In the genomic region with DNA sequence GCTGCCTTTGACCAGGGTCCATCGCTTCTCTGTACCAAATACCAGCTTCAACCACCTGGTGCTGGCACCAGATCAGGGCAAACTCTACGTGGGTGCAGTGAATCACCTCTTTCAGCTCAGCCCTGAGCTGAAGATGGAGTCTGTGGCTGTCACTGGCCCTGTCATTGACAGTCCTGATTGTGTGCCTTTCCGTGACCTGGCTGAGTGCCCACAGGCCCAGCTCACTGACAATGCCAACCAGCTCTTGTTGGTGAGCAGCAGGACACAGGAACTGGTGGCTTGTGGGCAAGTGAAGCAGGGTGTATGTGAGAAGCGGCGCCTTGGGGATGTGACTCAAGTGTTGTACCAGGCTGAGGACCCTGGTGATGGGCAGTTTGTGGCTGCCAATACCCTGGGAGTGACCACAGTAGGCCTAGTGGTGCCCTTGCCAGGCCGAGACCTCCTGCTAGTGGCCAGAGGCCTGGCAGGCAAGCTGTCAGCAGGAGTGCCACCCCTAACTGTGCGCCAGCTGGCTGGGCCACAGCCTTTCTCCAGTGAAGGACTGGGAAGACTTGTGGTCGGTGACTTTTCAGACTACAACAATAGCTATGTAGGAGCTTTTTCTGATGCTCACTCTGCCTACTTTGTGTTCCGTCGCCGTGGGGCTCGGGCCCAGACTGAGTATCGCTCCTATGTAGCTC, we compare ENCODE assay signal across 13 mouse cellular contexts. TPM values are rescaled to one million over a fixed set of nuclear protein-coding genes. Genes with fewer than 3 reads are reported as not detected.
DNase-seq lines count a peak whose midpoint lies in the region; ATAC-seq and TF ChIP-seq lines count a peak whose summit lies in the region.
"Had no signal": no experiment of that assay in that cellular context is flagged by ENCODE, and none has a peak within 500 bp of the region (broad histone marks: within the 10 kb centered on the region; RNA-seq: fewer than 3 reads in every experiment).

No protein-coding gene starts in this region.

- peak; percentile 34 for ATAC-seq in forebrain, postnatal 0 days
- ATAC-seq in megakaryocyte, adult 5-6 weeks (ENCODE audit: poor library complexity, severe bottlenecking) = no peak
- 0 out of 2 replicates have a peak, but pooled peaks have one; percentile 7 for ATAC-seq in granulocyte monocyte progenitor cell, adult 5-6 weeks (replicated peaks; ENCODE audit: poor library complexity, severe bottlenecking)
- ATAC-seq: forebrain, embryonic 16.5 days; midbrain, embryonic 15.5 days had no signal

- no peak for TF ChIP-seq CTCF in forebrain, postnatal 0 days (IDR thresholded peaks at IDR 0.05; ENCODE audit: low read depth)

- no peak for DNase-seq in forebrain, postnatal 0 days
- no peak for DNase-seq in forebrain, embryonic 10.5 days (ENCODE audit: extremely low spot score, low spot score)
- peak; percentile 67 to 69 for DNase-seq in cerebellum, adult 18-20 months
- no peak for DNase-seq in embryo, embryonic 11 days
- no peak for DNase-seq in heart, adult 18-20 months
- DNase-seq: kidney, postnatal 25 days; thymus, postnatal 25 days had no signal

- H3K4me1 ChIP-seq in forebrain, postnatal 0 days (ENCODE audit: insufficient read depth) = no peaks in the 10 kb centered on the region
- no peaks in the 10 kb centered on the region for H3K4me1 ChIP-seq in forebrain, embryonic 10.5 days
- H3K4me1 ChIP-seq in megakaryocyte, embryonic 14.5 days = peaks cover 59% of the 10 kb centered on the region
- H3K4me1 ChIP-seq: midbrain, embryonic 15.5 days had no signal

- H3K4me2 ChIP-seq in forebrain, postnatal 0 days (ENCODE audit: low read depth) = no peak overlapping the region
- H3K4me2 ChIP-seq: midbrain, embryonic 15.5 days had no signal

- WGBS in forebrain, postnatal 0 days = 78% methylated on average over 13 of the region's 13 CpGs
- 85% methylated on average over 13 of the region's 13 CpGs for WGBS in forebrain, embryonic 10.5 days

- no peaks in the 10 kb centered on the region for H3K36me3 ChIP-seq in forebrain, postnatal 0 days (ENCODE audit: insufficient read depth)
- no peaks in the 10 kb centered on the region for H3K36me3 ChIP-seq in forebrain, embryonic 10.5 days (replicated peaks)
- H3K36me3 ChIP-seq in megakaryocyte, embryonic 14.5 days (replicated peaks; ENCODE audit: low read length) = no peaks in the 10 kb centered on the region
- H3K36me3 ChIP-seq: midbrain, embryonic 15.5 days had no signal

- no peak overlapping the region for H3K27ac ChIP-seq in forebrain, postnatal 0 days (ENCODE audit: low read depth, low read length)
- no peak overlapping the region for H3K27ac ChIP-seq in forebrain, embryonic 10.5 days
- H3K27ac ChIP-seq: midbrain, embryonic 15.5 days had no signal

- H3K9me3 ChIP-seq in forebrain, postnatal 0 days (ENCODE audit: low read length) = no peaks in the 10 kb centered on the region
- H3K9me3 ChIP-seq in forebrain, embryonic 10.5 days = no peaks in the 10 kb centered on the region
- no peaks in the 10 kb centered on the region for H3K9me3 ChIP-seq in megakaryocyte, embryonic 14.5 days
- H3K9me3 ChIP-seq: midbrain, embryonic 15.5 days had no signal

- H3K27me3 ChIP-seq in forebrain, postnatal 0 days (ENCODE audit: insufficient read depth, low read length) = no peaks in the 10 kb centered on the region
- H3K27me3 ChIP-seq in forebrain, embryonic 10.5 days (ENCODE audit: poor library complexity, severe bottlenecking) = peaks cover 24% of the 10 kb centered on the region; the same call in 1 of the 2 replicates
- H3K27me3 ChIP-seq in megakaryocyte, embryonic 14.5 days (replicated peaks) = peaks cover 43% of the 10 kb centered on the region
- H3K27me3 ChIP-seq: midbrain, embryonic 15.5 days had no signal

- H3K9ac ChIP-seq in forebrain, postnatal 0 days = no peak overlapping the region
- H3K9ac ChIP-seq: midbrain, embryonic 15.5 days had no signal

- no peak overlapping the region for H3K4me3 ChIP-seq in forebrain, postnatal 0 days (ENCODE audit: low read depth, low read length)
- no peak overlapping the region for H3K4me3 ChIP-seq in forebrain, embryonic 10.5 days
- peak overlapping the region; percentile 31 for H3K4me3 ChIP-seq in megakaryocyte, embryonic 14.5 days (replicated peaks)
- H3K4me3 ChIP-seq: midbrain, embryonic 15.5 days had no signal

RNA-seq across cellular contexts. Expression of a gene that starts 1.9 kb away (rescaled TPM):
- total RNA-seq in forebrain, postnatal 0 days (2014; rRNA removed) = 0.62 and 1.6 TPM in 2 replicates
- polyA plus RNA-seq in forebrain, postnatal 0 days (2015; fragmentation: Nextera tagmentation; extraction: Ambion mirVana) = 0.29 and 0.45 TPM in 2 replicates
- not detected in 2 replicates for polyA plus RNA-seq in forebrain, embryonic 10.5 days (2016; fragmentation: Nextera tagmentation; extraction: Ambion mirVana)
- polyA plus RNA-seq in megakaryocyte, embryonic 14.5 days (2012; ENCODE audit: insufficient read depth, low replicate concordance) = 1.2 and 3.1 TPM in 2 replicates
- total RNA-seq in megakaryocyte, adult 5-6 weeks (2015) = 0.14 TPM in 1 of 2 replicates, not detected in the other
- 0.04 and 0.29 TPM in 2 replicates for total RNA-seq in megakaryocyte, adult 5-6 weeks (2017)
- total RNA-seq in granulocyte monocyte progenitor cell, adult 5-6 weeks (2014; fragmentation: Nextera tagmentation) = not detected in 2 replicates
- 0.13 and 0.57 TPM in 2 replicates for total RNA-seq in granulocyte monocyte progenitor cell, adult 5-6 weeks (2017)
- total RNA-seq in heart, adult 18-20 months (2021) = 1 to 10 TPM; 1.7 to 2.0 TPM

RNA-seq across cellular contexts. Expression of a gene that starts 15.5 kb away (rescaled TPM):
- total RNA-seq in forebrain, postnatal 0 days (2014; rRNA removed) = 0.14 and 0.62 TPM in 2 replicates
- polyA plus RNA-seq in forebrain, postnatal 0 days (2015; fragmentation: Nextera tagmentation; extraction: Ambion mirVana) = 0.91 and 0.99 TPM in 2 replicates
- 0.97 and 1.2 TPM in 2 replicates for polyA plus RNA-seq in forebrain, embryonic 10.5 days (2016; fragmentation: Nextera tagmentation; extraction: Ambion mirVana)
- polyA plus RNA-seq in megakaryocyte, embryonic 14.5 days (2012; ENCODE audit: insufficient read depth, low replicate concordance) = 0.45 and 4.0 TPM in 2 replicates
- total RNA-seq in megakaryocyte, adult 5-6 weeks (2015) = not detected in 2 replicates
- 0.45 TPM in 1 of 2 replicates, not detected in the other for total RNA-seq in megakaryocyte, adult 5-6 weeks (2017)
- total RNA-seq in granulocyte monocyte progenitor cell, adult 5-6 weeks (2014; fragmentation: Nextera tagmentation) = not detected in 2 replicates
- total RNA-seq in granulocyte monocyte progenitor cell, adult 5-6 weeks (2017) = not detected in 2 replicates
- total RNA-seq in heart, adult 18-20 months (2021) = 10 to 100 TPM; 23.9 to 26.0 TPM
- total RNA-seq: liver, adult 2 months had no signal

RNA-seq across cellular contexts. Expression of a gene that starts 27.9 kb away (rescaled TPM):
- total RNA-seq in forebrain, postnatal 0 days (2014; rRNA removed) = 177 and 186 TPM in 2 replicates
- 208 and 213 TPM in 2 replicates for polyA plus RNA-seq in forebrain, postnatal 0 days (2015; fragmentation: Nextera tagmentation; extraction: Ambion mirVana)
- 173 and 177 TPM in 2 replicates for polyA plus RNA-seq in forebrain, embryonic 10.5 days (2016; fragmentation: Nextera tagmentation; extraction: Ambion mirVana)
- 4.7 and 20.7 TPM in 2 replicates for polyA plus RNA-seq in megakaryocyte, embryonic 14.5 days (2012; ENCODE audit: insufficient read depth, low replicate concordance)
- 277 and 286 TPM in 2 replicates for total RNA-seq in megakaryocyte, adult 5-6 weeks (2015)
- total RNA-seq in megakaryocyte, adult 5-6 weeks (2017) = 154 and 172 TPM in 2 replicates
- total RNA-seq in granulocyte monocyte progenitor cell, adult 5-6 weeks (2014; fragmentation: Nextera tagmentation) = 290 and 324 TPM in 2 replicates
- total RNA-seq in granulocyte monocyte progenitor cell, adult 5-6 weeks (2017) = 213 and 240 TPM in 2 replicates
- total RNA-seq in heart, adult 18-20 months (2021) = 100 to 1,000 TPM; 642 to 677 TPM

RNA-seq across cellular contexts. Expression of a gene that starts 28.1 kb away (rescaled TPM):
- 107 and 169 TPM in 2 replicates for total RNA-seq in forebrain, postnatal 0 days (2014; rRNA removed)
- polyA plus RNA-seq in forebrain, postnatal 0 days (2015; fragmentation: Nextera tagmentation; extraction: Ambion mirVana) = 167 and 186 TPM in 2 replicates
- polyA plus RNA-seq in forebrain, embryonic 10.5 days (2016; fragmentation: Nextera tagmentation; extraction: Ambion mirVana) = 119 and 124 TPM in 2 replicates
- 53.1 and 60.4 TPM in 2 replicates for polyA plus RNA-seq in megakaryocyte, embryonic 14.5 days (2012; ENCODE audit: insufficient read depth, low replicate concordance)
- 250 and 261 TPM in 2 replicates for total RNA-seq in megakaryocyte, adult 5-6 weeks (2015)
- 127 and 142 TPM in 2 replicates for total RNA-seq in megakaryocyte, adult 5-6 weeks (2017)
- 623 and 635 TPM in 2 replicates for total RNA-seq in granulocyte monocyte progenitor cell, adult 5-6 weeks (2014; fragmentation: Nextera tagmentation)
- 345 and 370 TPM in 2 replicates for total RNA-seq in granulocyte monocyte progenitor cell, adult 5-6 weeks (2017)
- 10 to 100 TPM; 79.3 to 80.7 TPM for total RNA-seq in heart, adult 18-20 months (2021)

RNA-seq across cellular contexts. Expression of a gene that starts 42.4 kb away (rescaled TPM):
- 11.7 and 13.8 TPM in 2 replicates for total RNA-seq in forebrain, postnatal 0 days (2014; rRNA removed)
- 6.7 and 7.6 TPM in 2 replicates for polyA plus RNA-seq in forebrain, postnatal 0 days (2015; fragmentation: Nextera tagmentation; extraction: Ambion mirVana)
- polyA plus RNA-seq in forebrain, embryonic 10.5 days (2016; fragmentation: Nextera tagmentation; extraction: Ambion mirVana) = 9.2 and 10.1 TPM in 2 replicates
- 35.2 and 45.1 TPM in 2 replicates for polyA plus RNA-seq in megakaryocyte, embryonic 14.5 days (2012; ENCODE audit: insufficient read depth, low replicate concordance)
- total RNA-seq in megakaryocyte, adult 5-6 weeks (2015) = 80.0 and 82.4 TPM in 2 replicates
- total RNA-seq in megakaryocyte, adult 5-6 weeks (2017) = 32.7 and 35.7 TPM in 2 replicates
- total RNA-seq in granulocyte monocyte progenitor cell, adult 5-6 weeks (2014; fragmentation: Nextera tagmentation) = 61.0 and 61.6 TPM in 2 replicates
- 19.5 and 26.1 TPM in 2 replicates for total RNA-seq in granulocyte monocyte progenitor cell, adult 5-6 weeks (2017)
- total RNA-seq in heart, adult 18-20 months (2021) = 10 to 100 TPM; 29.2 to 29.6 TPM

Comparison
In these comparisons a context has a peak if more than half of its experiments do, and no peak if none do; other contexts are left out.
1. DNase-seq: peak in cerebellum, adult 18-20 months (2 of 2); none in forebrain, postnatal 0 days (single experiment), forebrain, embryonic 10.5 days (single experiment), embryo, embryonic 11 days (single experiment) and heart, adult 18-20 months (0 of 2).
2. RNA of a gene that starts 15.5 kb away (total RNA-seq): 23.9 to 26.0 TPM in heart, adult 18-20 months; 0.14 to 0.62 TPM in forebrain, postnatal 0 days, 0.45 TPM in megakaryocyte, adult 5-6 weeks and not detected in granulocyte monocyte progenitor cell, adult 5-6 weeks; every median in the first group is over 10 times any median in the second.